Comparison of ENCODE assay signal across 30 mouse cellular contexts in genomic region chr9:44892664-44893063, GRCm38 (mm10). TPM values are rescaled to one million over a fixed set of nuclear protein-coding genes. Genes with fewer than 3 reads are reported as not detected.
DNase-seq lines count a peak whose midpoint lies in the region; ATAC-seq and TF ChIP-seq lines count a peak whose summit lies in the region.
"Had no signal": no experiment of that assay in that cellular context is flagged by ENCODE, and none has a peak within 500 bp of the region (broad histone marks: within the 10 kb centered on the region; RNA-seq: fewer than 3 reads in every experiment).

No protein-coding gene starts in this region.

- no peak for TF ChIP-seq POLR2A in MEL (IDR thresholded peaks at IDR 0.05; ENCODE audit: control insufficient read depth in 1 of 2, insufficient read depth in 1 of 2, low read depth in 1 of 2, low read length in 2 of 2, poor library complexity in 1 of 2)

- no peak for TF ChIP-seq CTCF in MEL (IDR thresholded peaks at IDR 0.05 in 2 of 3, conservative IDR thresholded peaks at IDR 0.05 in 1 of 3; ENCODE audit: control insufficient read depth in 1 of 3, insufficient read depth in 1 of 3, low read depth in 2 of 3, low read length in 3 of 3, poor library complexity in 1 of 3, severe bottlenecking in 1 of 3)
- no peak for TF ChIP-seq CTCF in Patski (IDR thresholded peaks at IDR 0.05)

- in situ Hi-C loops in Patski (cut with MboI; ENCODE audit: low pct_unique_long_range_greater_than_20kb), result no loop called here

- peaks cover 0 to 23% of the 10 kb centered on the region in 2 experiments; a peak in 3 of 4 replicates for H3K4me1 ChIP-seq in MEL (ENCODE audit: control insufficient read depth in 1 of 2, insufficient read depth in 2 of 2, low read length in 2 of 2)
- no peaks in the 10 kb centered on the region for H3K4me1 ChIP-seq in kidney, embryonic 16.5 days (ENCODE audit: insufficient read depth, low read length)
- H3K4me1 ChIP-seq: forebrain, embryonic 10.5 days; forebrain, embryonic 13.5 days had no signal

- H3K9ac ChIP-seq in MEL (ENCODE audit: control insufficient read depth, low read depth, low read length, poor library complexity, severe bottlenecking), result no peak overlapping the region
- no peak overlapping the region for H3K9ac ChIP-seq in kidney, embryonic 16.5 days (replicated peaks; ENCODE audit: low read length)
- H3K9ac ChIP-seq: forebrain, embryonic 13.5 days; heart, embryonic 13.5 days; hindbrain, embryonic 14.5 days had no signal

- peaks cover 0 to 3% of the 10 kb centered on the region in 2 experiments; a peak in 1 of 4 replicates for H3K27me3 ChIP-seq in MEL (ENCODE audit: control insufficient read depth in 1 of 2, insufficient read depth in 2 of 2, low read length in 2 of 2)
- H3K27me3 ChIP-seq in Patski, result no peaks in the 10 kb centered on the region
- no peaks in the 10 kb centered on the region for H3K27me3 ChIP-seq in kidney, embryonic 16.5 days (ENCODE audit: insufficient read depth, low read length)
- H3K27me3 ChIP-seq: CH12.LX had no signal

- 59% methylated on average over 3 of the region's 3 CpGs for WGBS in kidney, embryonic 16.5 days

- TF ChIP-seq RAD21 in MEL (IDR thresholded peaks at IDR 0.05; ENCODE audit: low read depth, low read length), result no peak

- H3K79me2 ChIP-seq in MEL (ENCODE audit: control insufficient read depth, insufficient read depth, low read length, poor library complexity), result no peaks in the 10 kb centered on the region

- no peak overlapping the region for H3K4me3 ChIP-seq in MEL (ENCODE audit: control insufficient read depth in 1 of 2, insufficient read depth in 1 of 2, low read depth in 2 of 2, low read length in 2 of 2)
- H3K4me3 ChIP-seq in kidney, embryonic 16.5 days (ENCODE audit: low read length), result no peak overlapping the region
- H3K4me3 ChIP-seq: forebrain, embryonic 10.5 days; forebrain, embryonic 13.5 days; gastrocnemius, adult 2 months; heart, embryonic 10.5 days; heart, embryonic 13.5 days had no signal

- peak; percentile 87 for ATAC-seq in Patski
- ATAC-seq in kidney, embryonic 16.5 days (ENCODE audit: low FRiP score, low TSS enrichment), result no peak
- ATAC-seq: activated CD4-positive, CD25-positive, alpha-beta regulatory T cell, adult 4 months; forebrain, embryonic 13.5 days; forebrain, embryonic 16.5 days; intestine, postnatal 0 days had no signal

- H3K36me3 ChIP-seq in MEL (ENCODE audit: control insufficient read depth in 1 of 2, insufficient read depth in 2 of 2, low read length in 2 of 2), result peaks cover 0 to 17% of the 10 kb centered on the region in 2 experiments; a peak in 2 of 4 replicates
- H3K36me3 ChIP-seq in kidney, embryonic 16.5 days (ENCODE audit: insufficient read depth, low read length), result no peaks in the 10 kb centered on the region
- H3K36me3 ChIP-seq: forebrain, embryonic 10.5 days; G1E; heart, embryonic 10.5 days; heart, embryonic 13.5 days had no signal

- H3K9me3 ChIP-seq in MEL (replicated peaks; ENCODE audit: insufficient read depth, low read length), result no peaks in the 10 kb centered on the region
- H3K9me3 ChIP-seq in kidney, embryonic 16.5 days (ENCODE audit: low read length), result no peaks in the 10 kb centered on the region
- H3K9me3 ChIP-seq: forebrain, embryonic 10.5 days; forebrain, embryonic 13.5 days; G1E; heart, embryonic 10.5 days; heart, embryonic 13.5 days had no signal

- TF ChIP-seq EP300 in MEL (IDR thresholded peaks at IDR 0.05; ENCODE audit: low read depth in 1 of 2, low read length in 2 of 2), result peak in 1 of 2 experiments; percentile 50; a peak in 2 of 4 replicates

- POLR2A ChIA-PET in Patski (lab: Charles Lee), result interaction anchor here (0.8 to 1.5 kb wide), 3 partner anchors 11 to 28 kb away, joined by 3 to 7 read pairs (median 4); partner anchors contain the start of gene Kmt2a

- no peak overlapping the region for H3K4me2 ChIP-seq in kidney, embryonic 16.5 days (replicated peaks; ENCODE audit: low read depth, low read length)
- H3K4me2 ChIP-seq: forebrain, embryonic 13.5 days; heart, embryonic 13.5 days; hindbrain, embryonic 14.5 days had no signal

- CTCF ChIA-PET in Patski (lab: Charles Lee), result interaction anchor here (0.9 to 1.3 kb wide), 3 partner anchors 15 to 45 kb away, joined by 3 to 5 read pairs (median 3); no protein-coding TSS in a partner anchor

- DNase-seq in MEL (ENCODE audit: low read depth, low spot score) (peak; percentile 60), Patski (ENCODE audit: low read depth, low spot score) (no peak)
- peak; percentile 40 for DNase-seq in c-Kit-positive CD71-positive TER-119-negative erythroid progenitor cells, embryonic 14.5 days (ENCODE audit: low read depth)
- DNase-seq in frontal cortex, postnatal 25 days (ENCODE audit: low spot score in 2 of 2), result no peak
- no peak for DNase-seq in frontal cortex, postnatal 14 days (ENCODE audit: low spot score in 2 of 2)
- DNase-seq in heart, adult 8-10 months (ENCODE audit: low spot score), result no peak
- DNase-seq: adrenal gland, adult 8-10 months; adrenal gland, postnatal 25 days; B cell, adult 2 months; cerebellum, adult 11-12 months; cerebellum, adult 8-10 months; cerebellum, postnatal 10 days; cerebellum, postnatal 36 days; gastrocnemius, adult 2 months; gastrocnemius, postnatal 14 days; heart, adult 18-20 months; heart, postnatal 14 days; heart, postnatal 4 days; kidney, adult 2 months had no signal

- no peak overlapping the region for H3K27ac ChIP-seq in MEL (ENCODE audit: control insufficient read depth, low read depth, low read length)
- H3K27ac ChIP-seq in kidney, embryonic 16.5 days (ENCODE audit: low read length), result no peak overlapping the region
- H3K27ac ChIP-seq: forebrain, embryonic 10.5 days; forebrain, embryonic 13.5 days; gastrocnemius, adult 2 months; heart, embryonic 10.5 days; heart, embryonic 13.5 days; hindbrain, embryonic 14.5 days had no signal

TF ChIP-seq in MEL, 35 proteins besides CTCF, POLR2A, EP300 and RAD21:
- TF ChIP-seq SMC3 (IDR thresholded peaks at IDR 0.05; ENCODE audit: low read depth, low read length) (no peak), GATA1 (IDR thresholded peaks at IDR 0.05; ENCODE audit: low read depth, low read length) (0 out of 2 replicates have a peak, but pooled peaks have one; percentile 46), TAL1 (IDR thresholded peaks at IDR 0.05; ENCODE audit: low read length) (peak; percentile 63)

RNA-seq across cellular contexts. Expression of gene Kmt2a, which starts 11.6 kb away (rescaled TPM):
- 4.7 and 6.2 TPM in 2 replicates for total RNA-seq in MEL (2012; rRNA removed)
- 10 to 100 TPM; 11.7 to 27.3 TPM for polyA plus RNA-seq in MEL (2012; ENCODE audit: insufficient read depth in 1 of 2, insufficient read length in 2 of 2, low read depth in 1 of 2, low replicate concordance in 2 of 2, missing spikeins in 1 of 2)
- 22.2 TPM for polyA plus RNA-seq in Patski (2021)
- 10.8 and 13.5 TPM in 2 replicates for polyA plus RNA-seq in kidney, embryonic 16.5 days (2015; fragmentation: Nextera tagmentation; extraction: Ambion mirVana)
- total RNA-seq in heart, adult 8-10 months (2022), result 10 to 100 TPM; 22.2 to 33.6 (median 29.8) TPM

RNA-seq across cellular contexts. Expression of gene Atp5l, which starts 27.9 kb away (rescaled TPM):
- 719 and 722 TPM in 2 replicates for total RNA-seq in MEL (2012; rRNA removed)
- polyA plus RNA-seq in MEL (2012; ENCODE audit: insufficient read depth in 1 of 2, insufficient read length in 2 of 2, low read depth in 1 of 2, low replicate concordance in 2 of 2, missing spikeins in 1 of 2), result 100 to 1,000 TPM in 1 of 2 experiments, not detected in 1; 320 TPM
- 440 TPM for polyA plus RNA-seq in Patski (2021)
- 677 and 753 TPM in 2 replicates for polyA plus RNA-seq in kidney, embryonic 16.5 days (2015; fragmentation: Nextera tagmentation; extraction: Ambion mirVana)
- 1,000 to 10,000 TPM; 1,427 to 1,918 (median 1,690) TPM for total RNA-seq in heart, adult 8-10 months (2022)

Comparison
In these comparisons a context has a peak if more than half of its experiments do, and no peak if none do; other contexts are left out.
1. DNase-seq: peak in MEL (single experiment) and c-Kit-positive CD71-positive TER-119-negative erythroid progenitor cells, embryonic 14.5 days (single experiment); none in Patski (single experiment), frontal cortex, postnatal 25 days (0 of 2), frontal cortex, postnatal 14 days (0 of 2) and heart, adult 8-10 months (single experiment).